Mouse (Mus musculus) embryonic facial prominence, embryonic 15.5 days (tissue): ENCODE measurements at regions not wholly inside any gene's neighbourhood (a gene's known extent, or its start where the extent isn't known, plus 50 kb on each side); places are given as distances from the start of the nearest gene placed in this dataset.

Experiments used
- ATAC-seq: fragments of 200-750 bp; cut with Nextera tagmentation; 2 replicates; pipeline ENCODE4 v1.8.0; 2017; ENCODE audit warnings: low read depth, moderate TSS enrichment; ENCODE audit not compliant: insufficient number of reproducible peaks, low FRiP score, low TSS enrichment
- H3K27ac ChIP-seq: fragments of 300-500 bp; sonication (generic); replicated peaks from 2 replicates; pipeline ENCODE4 v1.5.1; 2015; ENCODE audit warnings: mild to moderate bottlenecking, inconsistent platforms
- H3K27me3 ChIP-seq: fragments of 300-500 bp; sonication (generic); 2 replicates; pipeline ENCODE4 v1.6.1; 2015; ENCODE audit warnings: inconsistent platforms
- H3K36me3 ChIP-seq: fragments of 300-500 bp; sonication (generic); 2 replicates; pipeline ENCODE4 v1.6.1; 2015; ENCODE audit warnings: mild to moderate bottlenecking, inconsistent platforms
- H3K4me1 ChIP-seq: fragments of 300-500 bp; sonication (generic); 2 replicates; pipeline ENCODE4 v1.6.1; 2015; ENCODE audit warnings: inconsistent platforms
- H3K4me2 ChIP-seq: fragments of 300-500 bp; sonication (generic); replicated peaks from 2 replicates; pipeline ENCODE4 v1.6.1; 2015; ENCODE audit warnings: mild to moderate bottlenecking, inconsistent platforms
- H3K4me3 ChIP-seq: fragments of 300-500 bp; sonication (generic); replicated peaks from 2 replicates; pipeline ENCODE4 v1.5.1; 2015; ENCODE audit warnings: mild to moderate bottlenecking, inconsistent platforms
- H3K9ac ChIP-seq: fragments of 300-500 bp; sonication (generic); 2 replicates; pipeline ENCODE4 v1.6.1; 2015; ENCODE audit warnings: inconsistent platforms
- H3K9me3 ChIP-seq: fragments of 300-500 bp; sonication (generic); replicated peaks from 2 replicates; pipeline ENCODE4 v1.6.1; 2016; ENCODE audit warnings: inconsistent platforms
- WGBS: fragments of 180-500 bp; shearing (Covaris S2); methylation state at CpG from one replicate; pipeline ENCODE4 v1.1.7; 2015; 5-methylcytosine and 5-hydroxymethylcytosine counted together

DNA sequence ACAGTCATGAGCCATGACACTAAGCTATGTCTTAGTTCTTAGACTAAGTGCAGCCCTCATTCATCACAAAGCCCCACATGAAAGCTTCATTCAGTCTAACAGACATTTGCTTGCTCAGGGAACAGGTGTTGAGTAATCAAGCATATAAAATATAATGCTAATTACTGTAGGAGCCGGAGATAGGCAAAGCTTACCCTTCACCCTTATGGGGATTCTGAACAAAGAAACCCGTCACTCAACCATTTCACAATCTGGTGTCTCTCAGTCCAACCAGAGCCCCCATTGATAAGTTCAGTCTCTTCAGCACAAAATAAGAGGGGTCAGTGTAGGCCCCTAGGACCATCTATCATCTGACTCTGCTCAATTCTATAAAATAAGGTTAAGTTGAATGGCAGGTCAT lies 587.9 kb upstream of the Auts2 start:
- H3K36me3 ChIP-seq = no peaks in the 10 kb centered on the region
- no peak overlapping the region for H3K4me3 ChIP-seq
- no peaks in the 10 kb centered on the region for H3K9me3 ChIP-seq
- H3K9ac ChIP-seq = no peak overlapping the region
- H3K27me3 ChIP-seq = no peaks in the 10 kb centered on the region
- H3K4me2 ChIP-seq = no peak overlapping the region
- no peak for ATAC-seq
- 81% methylated on average over 2 of the region's 2 CpGs for WGBS
- no peaks in the 10 kb centered on the region for H3K4me1 ChIP-seq
- H3K27ac ChIP-seq = no peak overlapping the region

- H3K4me3 ChIP-seq = no peak overlapping the region
- no peak overlapping the region for H3K4me2 ChIP-seq
- 70% methylated on average over 6 of the region's 6 CpGs for WGBS
- no peaks in the 10 kb centered on the region for H3K36me3 ChIP-seq
- H3K9ac ChIP-seq = no peak overlapping the region
- H3K9me3 ChIP-seq = no peaks in the 10 kb centered on the region
- no peak overlapping the region for H3K27ac ChIP-seq
- H3K4me1 ChIP-seq = no peaks in the 10 kb centered on the region
- ATAC-seq = no peak
- no peaks in the 10 kb centered on the region for H3K27me3 ChIP-seq
Observed at GRCm38 (mm10) chr5:133130316-133130715, 587.2 kb upstream of the Auts2 start.

DNA sequence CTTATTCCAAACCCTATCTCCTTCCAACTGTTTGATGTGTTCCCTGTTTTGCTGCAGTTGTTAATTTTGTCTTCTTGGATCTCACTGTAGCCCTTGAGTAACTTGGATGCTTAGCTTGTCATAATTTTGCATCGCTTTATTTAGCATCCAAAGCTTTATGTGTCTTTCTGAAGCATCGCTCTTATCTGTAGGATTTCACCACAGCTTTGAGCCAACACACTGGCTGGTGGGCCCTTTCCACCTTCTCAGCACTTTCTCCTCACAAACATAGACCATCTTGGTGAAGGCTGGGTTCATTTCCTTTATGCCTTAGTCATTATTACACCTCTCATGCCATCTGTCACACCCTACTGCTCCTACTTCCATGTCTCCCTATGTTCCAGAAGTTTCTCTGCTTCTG lies 581.1 kb upstream of the Auts2 start:
- H3K36me3 ChIP-seq = no peaks in the 10 kb centered on the region
- no peak overlapping the region for H3K4me3 ChIP-seq
- WGBS = 94% methylated on average over 2 of the region's 2 CpGs
- ATAC-seq = no peak
- no peak overlapping the region for H3K9ac ChIP-seq
- no peaks in the 10 kb centered on the region for H3K9me3 ChIP-seq
- H3K4me1 ChIP-seq = no peaks in the 10 kb centered on the region
- H3K27me3 ChIP-seq = no peaks in the 10 kb centered on the region
- no peak overlapping the region for H3K27ac ChIP-seq
- H3K4me2 ChIP-seq = no peak overlapping the region

- H3K27me3 ChIP-seq = no peaks in the 10 kb centered on the region
- H3K4me2 ChIP-seq = no peak overlapping the region
- no peaks in the 10 kb centered on the region for H3K9me3 ChIP-seq
- 80% methylated on average over 4 of the region's 4 CpGs for WGBS
- H3K36me3 ChIP-seq = no peaks in the 10 kb centered on the region
- H3K27ac ChIP-seq = no peak overlapping the region
- H3K4me1 ChIP-seq = no peaks in the 10 kb centered on the region
- H3K9ac ChIP-seq = no peak overlapping the region
- ATAC-seq = no peak
- no peak overlapping the region for H3K4me3 ChIP-seq
Observed at GRCm38 (mm10) chr5:133113946-133114345, 570.8 kb upstream of the Auts2 start.

GRCm38 (mm10) chr5:133113183-133113582 lies 570.0 kb upstream of the Auts2 start:
- Histone ChIP-seq H3K4me1 (no peaks in the 10 kb centered on the region), H3K27me3 (no peaks in the 10 kb centered on the region), H3K9ac (no peak overlapping the region), H3K36me3 (no peaks in the 10 kb centered on the region), H3K27ac (no peak overlapping the region), H3K9me3 (no peaks in the 10 kb centered on the region), H3K4me2 (no peak overlapping the region), H3K4me3 (no peak overlapping the region)
- ATAC-seq = no peak
- 96% methylated on average over 2 of the region's 2 CpGs for WGBS

DNA sequence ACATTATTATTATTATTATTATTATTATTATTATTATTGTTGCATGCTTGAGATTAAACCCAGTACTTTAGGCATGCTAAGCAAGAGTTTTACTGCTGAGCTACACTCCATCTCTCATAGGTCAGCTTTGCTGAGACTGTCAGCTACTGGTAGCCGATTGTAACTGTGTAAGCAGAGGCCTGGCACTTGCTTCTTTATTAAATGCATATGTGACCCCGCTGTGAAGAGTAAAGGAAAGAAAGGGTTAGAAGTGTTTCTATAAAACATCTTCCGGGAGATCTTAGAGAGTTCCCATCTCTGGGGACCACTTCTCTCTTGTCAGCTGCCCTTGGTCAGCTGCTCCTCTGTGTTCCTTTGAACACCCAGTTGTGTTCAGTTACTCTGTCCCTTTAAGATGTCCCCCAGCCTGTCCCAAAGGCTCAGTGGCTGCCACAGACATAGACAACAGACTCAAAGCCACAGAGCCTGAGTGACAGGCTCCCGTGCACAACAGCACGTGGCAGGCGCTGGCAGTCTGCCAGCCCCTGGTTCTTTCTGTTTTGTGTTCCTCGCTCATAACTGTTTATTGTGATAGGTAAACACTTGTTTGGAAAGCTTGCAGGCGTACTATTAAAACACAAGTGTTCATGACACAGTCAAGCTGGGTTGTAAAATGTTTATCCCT lies 563.7 kb upstream of the Auts2 start:
- ATAC-seq = no peak
- no peak overlapping the region for H3K4me3 ChIP-seq
- H3K27ac ChIP-seq = no peak overlapping the region
- H3K4me1 ChIP-seq = 0 out of 2 replicates have a peak, but pooled peaks cover 6% of the 10 kb centered on the region
- no peaks in the 10 kb centered on the region for H3K9me3 ChIP-seq
- no peak overlapping the region for H3K9ac ChIP-seq
- no peaks in the 10 kb centered on the region for H3K27me3 ChIP-seq
- H3K4me2 ChIP-seq = no peak overlapping the region
- no peaks in the 10 kb centered on the region for H3K36me3 ChIP-seq
- WGBS = 17% methylated on average over 8 of the region's 8 CpGs

DNA sequence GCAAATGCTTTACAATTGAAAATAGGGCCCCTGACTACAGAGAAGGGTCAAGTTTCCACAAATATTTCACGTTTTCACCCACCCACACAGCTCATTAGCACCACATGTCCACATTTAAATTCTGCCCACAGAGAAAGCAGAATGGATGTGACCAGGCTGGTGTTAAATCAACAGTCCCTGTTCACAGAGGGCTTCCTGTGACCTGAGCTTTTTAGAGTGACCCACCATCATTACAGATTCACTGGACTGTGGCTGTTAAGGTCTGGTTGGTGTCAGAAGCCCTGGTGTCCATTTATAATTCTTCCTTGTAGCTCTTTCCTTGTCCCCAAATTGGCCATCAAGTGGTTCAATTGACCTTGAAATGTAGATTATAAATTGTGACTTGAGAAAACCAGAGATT lies 553.2 kb upstream of the Auts2 start:
- Histone ChIP-seq H3K4me1 (no peaks in the 10 kb centered on the region), H3K4me3 (no peak overlapping the region), H3K4me2 (no peak overlapping the region), H3K27ac (no peak overlapping the region), H3K9me3 (no peaks in the 10 kb centered on the region), H3K27me3 (no peaks in the 10 kb centered on the region), H3K9ac (no peak overlapping the region), H3K36me3 (no peaks in the 10 kb centered on the region)
- ATAC-seq = no peak
- 15% methylated on average over 1 of the region's 1 CpGs for WGBS

GRCm38 (mm10) chr5:133084859-133085258 lies 541.7 kb upstream of the Auts2 start:
- no peaks in the 10 kb centered on the region for H3K36me3 ChIP-seq
- H3K9ac ChIP-seq = no peak overlapping the region
- WGBS = 68% methylated on average over 1 of the region's 1 CpGs

DNA sequence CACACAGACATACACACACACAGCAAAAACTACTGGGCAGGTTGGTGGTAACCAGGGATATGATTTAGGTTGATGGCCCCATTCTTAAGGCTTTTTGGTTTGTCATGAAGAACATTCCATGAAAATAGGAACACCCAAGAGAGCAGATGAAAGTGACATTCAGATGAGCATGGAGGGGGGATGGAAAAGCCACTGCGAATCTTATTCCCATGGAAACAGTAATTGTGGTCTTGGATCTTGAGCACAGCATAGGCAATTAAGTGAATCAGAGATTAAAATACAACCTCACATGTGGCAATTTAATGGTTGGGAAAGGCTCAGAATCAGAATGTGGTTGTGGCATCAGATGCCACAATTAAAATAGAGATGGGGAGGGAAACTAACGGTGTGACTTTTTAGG lies 537.6 kb upstream of the Auts2 start:
- no peak for ATAC-seq
- 77% methylated on average over 2 of the region's 2 CpGs for WGBS
- no peaks in the 10 kb centered on the region; the same call in 1 of the 2 replicates for H3K27me3 ChIP-seq

More at GRCm38 (mm10) chr5:133084859-133085258, 541.7 kb upstream of the Auts2 start:
- ATAC-seq = no peak
- Histone ChIP-seq H3K27ac (no peak overlapping the region), H3K4me2 (no peak overlapping the region), H3K4me1 (no peaks in the 10 kb centered on the region), H3K4me3 (no peak overlapping the region), H3K27me3 (no peaks in the 10 kb centered on the region; the same call in 1 of the 2 replicates), H3K9me3 (no peaks in the 10 kb centered on the region)

DNA sequence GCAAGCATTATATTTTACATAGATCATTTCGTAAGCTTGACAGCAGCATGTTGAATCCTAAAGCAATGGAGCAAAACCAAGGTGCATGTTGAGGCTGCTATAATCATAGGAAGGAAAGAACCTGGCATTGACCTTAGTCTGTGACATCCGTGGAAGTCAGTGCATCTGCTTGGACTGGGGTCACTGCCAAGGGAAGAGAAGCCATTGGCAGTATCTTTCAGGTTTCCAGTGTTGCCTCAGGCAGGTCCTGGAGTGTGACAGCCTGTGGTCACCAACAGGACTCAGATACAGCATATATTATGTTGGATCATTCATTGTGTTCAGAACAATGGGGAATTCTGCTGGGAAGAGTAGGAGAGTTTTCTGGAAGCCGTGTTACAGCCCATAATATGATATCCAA lies 535.8 kb upstream of the Auts2 start:
- WGBS = 62% methylated on average over 3 of the region's 3 CpGs

More for the DNA sequence above, 537.6 kb upstream of the Auts2 start:
- Histone ChIP-seq H3K4me2 (no peak overlapping the region), H3K36me3 (no peaks in the 10 kb centered on the region), H3K9ac (no peak overlapping the region), H3K4me3 (no peak overlapping the region), H3K4me1 (no peaks in the 10 kb centered on the region), H3K9me3 (no peaks in the 10 kb centered on the region), H3K27ac (no peak overlapping the region)

GRCm38 (mm10) chr5:133078390-133078789 lies 535.2 kb upstream of the Auts2 start:
- H3K36me3 ChIP-seq = no peaks in the 10 kb centered on the region
- no peak overlapping the region for H3K9ac ChIP-seq
- no peak for ATAC-seq
- no peaks in the 10 kb centered on the region for H3K9me3 ChIP-seq
- no peaks in the 10 kb centered on the region for H3K27me3 ChIP-seq
- WGBS = 71% methylated on average over 4 of the region's 4 CpGs
- H3K4me1 ChIP-seq = no peaks in the 10 kb centered on the region
- H3K4me2 ChIP-seq = no peak overlapping the region
- H3K27ac ChIP-seq = no peak overlapping the region
- no peak overlapping the region for H3K4me3 ChIP-seq

More for the DNA sequence above, 535.8 kb upstream of the Auts2 start:
- H3K27me3 ChIP-seq = no peaks in the 10 kb centered on the region
- H3K9me3 ChIP-seq = no peaks in the 10 kb centered on the region
- H3K4me3 ChIP-seq = no peak overlapping the region
- H3K4me2 ChIP-seq = no peak overlapping the region
- ATAC-seq = no peak
- no peaks in the 10 kb centered on the region for H3K4me1 ChIP-seq
- no peaks in the 10 kb centered on the region for H3K36me3 ChIP-seq
- H3K27ac ChIP-seq = no peak overlapping the region
- H3K9ac ChIP-seq = no peak overlapping the region

- H3K9ac ChIP-seq = no peak overlapping the region
- no peak for ATAC-seq
- no peaks in the 10 kb centered on the region for H3K9me3 ChIP-seq
- H3K4me3 ChIP-seq = no peak overlapping the region
- WGBS = 43% methylated on average over 2 of the region's 2 CpGs
- H3K36me3 ChIP-seq = no peaks in the 10 kb centered on the region
- H3K4me1 ChIP-seq = no peaks in the 10 kb centered on the region
- H3K27ac ChIP-seq = no peak overlapping the region
- no peak overlapping the region for H3K4me2 ChIP-seq
- no peaks in the 10 kb centered on the region for H3K27me3 ChIP-seq
Observed at GRCm38 (mm10) chr5:133073317-133073716, 530.2 kb upstream of the Auts2 start.
